Mouse (Mus musculus) kidney, embryonic 15.5 days (tissue): ENCODE results near the gene Usp54. TPM values are rescaled to one million over a fixed set of nuclear protein-coding genes. Genes with fewer than 3 reads are reported as not detected.

Experiments
- ATAC-seq: fragments of 200-750 bp; cut with Nextera tagmentation; replicated peaks from 2 replicates; pipeline ENCODE4 v1.8.0; 2017; ENCODE audit warnings: moderate TSS enrichment; ENCODE audit not compliant: low FRiP score
- H3K27ac ChIP-seq: fragments of 300-500 bp; sonication (generic); 2 replicates; pipeline ENCODE4 v1.5.1; 2015; ENCODE audit warnings: mild to moderate bottlenecking, inconsistent platforms
- H3K27me3 ChIP-seq: fragments of 300-500 bp; sonication (generic); 2 replicates; pipeline ENCODE4 v1.6.1; 2015; ENCODE audit warnings: inconsistent platforms
- H3K36me3 ChIP-seq: fragments of 300-500 bp; sonication (generic); 2 replicates; pipeline ENCODE4 v1.6.1; 2015; ENCODE audit warnings: inconsistent platforms
- H3K4me1 ChIP-seq: fragments of 300-500 bp; sonication (generic); 2 replicates; pipeline ENCODE4 v1.6.1; 2015; ENCODE audit warnings: inconsistent platforms
- H3K4me2 ChIP-seq: fragments of 300-500 bp; sonication (generic); 2 replicates; pipeline ENCODE4 v1.6.1; 2015; ENCODE audit warnings: moderate library complexity, mild to moderate bottlenecking, inconsistent platforms
- H3K4me3 ChIP-seq: fragments of 300-500 bp; sonication (generic); replicated peaks from 2 replicates; pipeline ENCODE4 v1.5.1; 2015; ENCODE audit warnings: mild to moderate bottlenecking, inconsistent platforms
- H3K9ac ChIP-seq: fragments of 300-500 bp; sonication (generic); 2 replicates; pipeline ENCODE4 v1.6.1; 2015; ENCODE audit warnings: mild to moderate bottlenecking, inconsistent platforms
- H3K9me3 ChIP-seq: fragments of 300-500 bp; sonication (generic); replicated peaks from 2 replicates; pipeline ENCODE4 v1.6.1; 2016; ENCODE audit warnings: inconsistent platforms
- WGBS: fragments of 180-500 bp; shearing (Covaris S2); methylation state at CpG from one replicate; pipeline ENCODE4 v1.1.7; 2015; ENCODE audit warnings: mixed read lengths; 5-methylcytosine and 5-hydroxymethylcytosine counted together
- polyA plus RNA-seq: library from polyadenylated mRNA; unstranded; fragments of >200 nt; fragmentation: Nextera tagmentation; extraction: Ambion mirVana; gene quantifications from 2 replicates; pipeline ENCODE4 v1.2.1, GENCODE M21; 2015

Usp54 gene
- polyA plus RNA-seq, 1 experiment from 2014 or later: 8.9 TPM

- H3K4me3 ChIP-seq: no peak overlapping the region
- no peak overlapping the region for H3K4me2 ChIP-seq
- H3K36me3 ChIP-seq: no peaks in the 10 kb centered on the region
- no peak overlapping the region for H3K27ac ChIP-seq
- no peaks in the 10 kb centered on the region for H3K9me3 ChIP-seq
- no peak overlapping the region for H3K9ac ChIP-seq
- 52% methylated on average over 3 of the region's 3 CpGs for WGBS
- peaks cover 21% of the 10 kb centered on the region for H3K27me3 ChIP-seq
- peaks cover 18% of the 10 kb centered on the region for H3K4me1 ChIP-seq
- no peak for ATAC-seq
Observed at GRCm38 (mm10) chr14:20664436-20664835, 23.6 kb upstream of the Usp54 start.

- no peak overlapping the region for H3K4me3 ChIP-seq
- no peak overlapping the region for H3K4me2 ChIP-seq
- no peak overlapping the region for H3K9ac ChIP-seq
- peaks cover 21% of the 10 kb centered on the region for H3K27me3 ChIP-seq
- H3K27ac ChIP-seq: no peak overlapping the region
- WGBS: 69% methylated on average over 2 of the region's 2 CpGs
- H3K9me3 ChIP-seq: no peaks in the 10 kb centered on the region
- no peaks in the 10 kb centered on the region for H3K36me3 ChIP-seq
- no peak for ATAC-seq
- H3K4me1 ChIP-seq: peaks cover 18% of the 10 kb centered on the region
Observed at GRCm38 (mm10) chr14:20663601-20664000, 22.7 kb upstream of the Usp54 start.

GRCm38 (mm10) chr14:20662740-20663139 is 21.9 kb upstream of the Usp54 start:
- WGBS: 89% methylated on average over 3 of the region's 3 CpGs

GRCm38 (mm10) chr14:20661661-20662331 is 20.9 kb upstream of the Usp54 start:
- H3K4me1 ChIP-seq: peaks cover 18% of the 10 kb centered on the region
- peak; percentile 40 for ATAC-seq
- no peaks in the 10 kb centered on the region for H3K36me3 ChIP-seq
- H3K27ac ChIP-seq: peak overlapping the region; percentile 95
- no peaks in the 10 kb centered on the region for H3K9me3 ChIP-seq
- WGBS: 10% methylated on average over 19 of the region's 19 CpGs
- peak overlapping the region; percentile 97 for H3K4me2 ChIP-seq
- H3K4me3 ChIP-seq: peak overlapping the region; percentile 75
- peak overlapping the region; percentile 69 for H3K9ac ChIP-seq
- H3K27me3 ChIP-seq: peaks cover 21% of the 10 kb centered on the region

More at GRCm38 (mm10) chr14:20662740-20663139, 21.9 kb upstream of the Usp54 start:
- H3K27ac ChIP-seq: no peak overlapping the region
- H3K36me3 ChIP-seq: no peaks in the 10 kb centered on the region
- no peak for ATAC-seq
- peaks cover 21% of the 10 kb centered on the region for H3K27me3 ChIP-seq
- H3K9me3 ChIP-seq: no peaks in the 10 kb centered on the region
- peaks cover 18% of the 10 kb centered on the region for H3K4me1 ChIP-seq
- H3K4me3 ChIP-seq: no peak overlapping the region
- no peak overlapping the region for H3K9ac ChIP-seq
- H3K4me2 ChIP-seq: peak overlapping the region; percentile 97; the same call in 1 of the 2 replicates

GRCm38 (mm10) chr14:20660827-20661660 is 20.2 kb upstream of the Usp54 start:
- Histone ChIP-seq H3K27ac (peak overlapping the region; percentile 95), H3K4me3 (peak overlapping the region; percentile 75), H3K9ac (peak overlapping the region; percentile 69), H3K9me3 (no peaks in the 10 kb centered on the region), H3K36me3 (no peaks in the 10 kb centered on the region), H3K4me2 (peak overlapping the region; percentile 97), H3K4me1 (peaks cover 25% of the 10 kb centered on the region), H3K27me3 (peaks cover 14% of the 10 kb centered on the region)
- under 1% methylated on average over 52 of the region's 52 CpGs for WGBS
- ATAC-seq: peak; percentile 82

- H3K36me3 ChIP-seq: no peaks in the 10 kb centered on the region
- H3K9ac ChIP-seq: no peak overlapping the region
- H3K27ac ChIP-seq: no peak overlapping the region
- peaks cover 34% of the 10 kb centered on the region for H3K4me1 ChIP-seq
- no peak overlapping the region for H3K4me2 ChIP-seq
- H3K27me3 ChIP-seq: peaks cover 11% of the 10 kb centered on the region
- H3K9me3 ChIP-seq: no peaks in the 10 kb centered on the region
- no peak for ATAC-seq
- 95% methylated on average over 7 of the region's 7 CpGs for WGBS
- H3K4me3 ChIP-seq: no peak overlapping the region
Observed at GRCm38 (mm10) chr14:20659687-20660086, 18.8 kb upstream of the Usp54 start.

GRCm38 (mm10) chr14:20658902-20659301 is 18.0 kb upstream of the Usp54 start:
- Histone ChIP-seq H3K27ac (no peak overlapping the region), H3K4me2 (no peak overlapping the region), H3K27me3 (peaks cover 11% of the 10 kb centered on the region), H3K9me3 (no peaks in the 10 kb centered on the region), H3K4me3 (no peak overlapping the region), H3K4me1 (peaks cover 34% of the 10 kb centered on the region), H3K9ac (no peak overlapping the region), H3K36me3 (no peaks in the 10 kb centered on the region)
- ATAC-seq: no peak
- WGBS: 87% methylated on average over 6 of the region's 6 CpGs

GRCm38 (mm10) chr14:20658326-20658725 is 17.5 kb upstream of the Usp54 start:
- no peak for ATAC-seq
- Histone ChIP-seq H3K4me2 (no peak overlapping the region), H3K9me3 (no peaks in the 10 kb centered on the region), H3K9ac (no peak overlapping the region), H3K27ac (no peak overlapping the region), H3K4me1 (peaks cover 34% of the 10 kb centered on the region), H3K36me3 (no peaks in the 10 kb centered on the region), H3K27me3 (peaks cover 11% of the 10 kb centered on the region), H3K4me3 (no peak overlapping the region)

GRCm38 (mm10) chr14:20656361-20656760 is 15.5 kb upstream of the Usp54 start, which contains the start of gene Myoz1:
Gene Myoz1, minus strand, starts transcription at chr14:20656540.
- Histone ChIP-seq H3K9me3 (no peaks in the 10 kb centered on the region), H3K9ac (no peak within 1 kb of the TSS), H3K27me3 (no peaks in the 10 kb centered on the region), H3K27ac (no peak within 1 kb of the TSS), H3K4me2 (no peak within 1 kb of the TSS), H3K36me3 (no peaks in the 10 kb centered on the region), H3K4me1 (peaks cover 27% of the 10 kb centered on the region), H3K4me3 (no peak within 1 kb of the TSS)
- 28% methylated on average over 11 of the region's 11 CpGs for WGBS
- no peak for ATAC-seq

- Histone ChIP-seq H3K9ac (no peak overlapping the region), H3K27me3 (no peaks in the 10 kb centered on the region), H3K4me2 (no peak overlapping the region), H3K9me3 (no peaks in the 10 kb centered on the region), H3K36me3 (no peaks in the 10 kb centered on the region), H3K4me3 (no peak overlapping the region), H3K4me1 (peaks cover 26% of the 10 kb centered on the region), H3K27ac (no peak overlapping the region)
- WGBS: 50% methylated on average over 9 of the region's 9 CpGs
- no peak for ATAC-seq
Observed at GRCm38 (mm10) chr14:20655731-20656130, 14.9 kb upstream of the Usp54 start.

GRCm38 (mm10) chr14:20654690-20655421 is 14.0 kb upstream of the Usp54 start:
- 59% methylated on average over 9 of the region's 9 CpGs for WGBS
- no peaks in the 10 kb centered on the region for H3K27me3 ChIP-seq
- no peak overlapping the region for H3K27ac ChIP-seq
- no peak overlapping the region for H3K9ac ChIP-seq
- H3K9me3 ChIP-seq: no peaks in the 10 kb centered on the region
- no peak for ATAC-seq
- no peaks in the 10 kb centered on the region for H3K36me3 ChIP-seq
- no peak overlapping the region for H3K4me2 ChIP-seq
- H3K4me3 ChIP-seq: no peak overlapping the region
- peaks cover 22% of the 10 kb centered on the region for H3K4me1 ChIP-seq
